Comparison of ENCODE assay signal across 8 mouse cellular contexts in the genomic region with DNA sequence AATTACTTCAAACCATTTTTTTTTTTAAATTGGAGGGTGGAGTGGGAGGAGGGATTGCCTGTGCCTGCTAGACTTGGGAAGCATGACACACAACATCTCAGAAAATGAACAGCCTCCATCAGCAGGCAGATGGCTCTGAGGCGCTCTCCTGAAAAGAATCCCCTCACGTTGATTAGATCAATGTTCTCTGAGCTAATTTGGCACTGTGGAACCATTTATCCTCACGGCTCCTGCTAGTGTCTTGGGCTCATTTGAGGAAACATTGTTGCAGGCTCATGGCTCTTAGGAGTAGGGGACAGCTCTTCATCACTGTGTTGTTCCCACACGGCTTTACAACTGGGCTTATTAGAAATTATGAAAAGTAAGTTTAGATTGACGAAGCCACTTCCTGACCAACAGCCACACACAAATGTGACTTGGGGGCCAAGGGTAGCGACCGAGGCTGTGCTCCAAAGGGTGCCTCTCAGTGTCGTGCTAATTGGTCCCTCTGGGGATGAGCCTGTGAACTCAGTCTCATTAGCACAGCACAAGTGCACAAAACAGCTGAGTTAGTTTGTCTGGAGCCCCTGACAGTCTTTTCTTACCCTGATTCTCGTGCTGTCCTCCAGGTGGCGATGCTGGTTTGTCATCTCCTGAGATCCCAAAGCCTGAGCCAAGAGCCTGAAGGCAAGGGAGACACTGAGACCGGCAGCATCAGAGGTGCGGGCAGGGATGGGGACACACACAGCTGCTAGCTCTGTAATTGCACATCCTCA.
DNase-seq lines count a peak whose midpoint lies in the region; ATAC-seq and TF ChIP-seq lines count a peak whose summit lies in the region.
"Had no signal": no experiment of that assay in that cellular context is flagged by ENCODE, and none has a peak within 500 bp of the region (broad histone marks: within the 10 kb centered on the region; RNA-seq: fewer than 3 reads in every experiment).

No protein-coding gene starts in this region.

- no peak overlapping the region for H3K4me3 ChIP-seq in kidney, adult 2 months (ENCODE audit: insufficient read depth, low read depth, low read length)
- H3K4me3 ChIP-seq in limb, embryonic 11.5 days (ENCODE audit: low read depth, low read length), result no peak overlapping the region
- no peak overlapping the region for H3K4me3 ChIP-seq in midbrain, embryonic 14.5 days (replicated peaks; ENCODE audit: low read depth, low read length)
- H3K4me3 ChIP-seq in small intestine, adult 2 months (ENCODE audit: low read depth, low read length), result no peak overlapping the region
- H3K4me3 ChIP-seq: stomach, embryonic 15.5 days had no signal

- no peak overlapping the region for H3K4me2 ChIP-seq in limb, embryonic 11.5 days (ENCODE audit: low read depth, severe bottlenecking)
- H3K4me2 ChIP-seq in midbrain, embryonic 14.5 days (ENCODE audit: low read length), result no peak overlapping the region
- H3K4me2 ChIP-seq: stomach, embryonic 15.5 days had no signal

- no peaks in the 10 kb centered on the region for H3K4me1 ChIP-seq in kidney, adult 2 months (ENCODE audit: control insufficient read depth, insufficient read depth, low read length)
- H3K4me1 ChIP-seq in limb, embryonic 11.5 days (ENCODE audit: control insufficient read depth, insufficient read depth, low read length), result no peaks in the 10 kb centered on the region
- no peaks in the 10 kb centered on the region for H3K4me1 ChIP-seq in midbrain, embryonic 14.5 days (ENCODE audit: control insufficient read depth, insufficient read depth, low read length)
- no peaks in the 10 kb centered on the region for H3K4me1 ChIP-seq in small intestine, adult 2 months (ENCODE audit: control insufficient read depth, insufficient read depth, insufficient read length, low read length)

- no peak overlapping the region for H3K27ac ChIP-seq in kidney, adult 2 months (ENCODE audit: insufficient read depth, low read depth, low read length)
- no peak overlapping the region for H3K27ac ChIP-seq in limb, embryonic 11.5 days (replicated peaks; ENCODE audit: low read depth, low read length)
- H3K27ac ChIP-seq in midbrain, embryonic 14.5 days (replicated peaks; ENCODE audit: low read depth, low read length), result no peak overlapping the region
- H3K27ac ChIP-seq in small intestine, adult 2 months (ENCODE audit: insufficient read depth, low read depth, low read length), result no peak overlapping the region
- H3K27ac ChIP-seq: stomach, embryonic 15.5 days had no signal

- 0 out of 2 replicates have a peak, but pooled peaks have one; percentile 32 for ATAC-seq in limb, embryonic 11.5 days (ENCODE audit: insufficient number of reproducible peaks, low FRiP score, low TSS enrichment, low read depth)
- peak; percentile 67 for ATAC-seq in midbrain, embryonic 14.5 days (ENCODE audit: low FRiP score, low TSS enrichment)

- peak; percentile 75 for DNase-seq in adrenal gland, postnatal 25 days
- DNase-seq in embryo, embryonic 11.5 days (ENCODE audit: low read depth, low spot score), result peak; percentile 64
- peak; percentile 48 to 78 for DNase-seq in gastrocnemius, postnatal 4 days (ENCODE audit: low spot score in 2 of 2)
- DNase-seq in kidney, adult 2 months, result peak; percentile 85
- peak; percentile 82 for DNase-seq in limb, embryonic 11.5 days (ENCODE audit: low spot score)
- DNase-seq in midbrain, embryonic 14.5 days, result peak; percentile 91

- no peaks in the 10 kb centered on the region for H3K27me3 ChIP-seq in kidney, adult 2 months (replicated peaks; ENCODE audit: control insufficient read depth, insufficient read depth, low read length)
- H3K27me3 ChIP-seq in limb, embryonic 11.5 days (ENCODE audit: control insufficient read depth, insufficient read depth, low read length), result no peaks in the 10 kb centered on the region
- no peaks in the 10 kb centered on the region for H3K27me3 ChIP-seq in midbrain, embryonic 14.5 days (ENCODE audit: control insufficient read depth, insufficient read depth, low read length)
- no peaks in the 10 kb centered on the region for H3K27me3 ChIP-seq in small intestine, adult 2 months (ENCODE audit: control insufficient read depth, insufficient read depth, low read length)
- H3K27me3 ChIP-seq: stomach, embryonic 15.5 days had no signal

- peak; percentile 95 for TF ChIP-seq CTCF in kidney, adult 2 months (conservative IDR thresholded peaks at IDR 0.05; ENCODE audit: insufficient read depth, insufficient read length, low read depth, low read length)
- TF ChIP-seq CTCF in small intestine, adult 2 months (IDR thresholded peaks at IDR 0.05; ENCODE audit: extremely low read depth, insufficient read length, insufficient replicate concordance, low read depth, low read length), result peak; percentile 62; the same call in 1 of the 2 replicates

- no peak for TF ChIP-seq POLR2A in kidney, adult 2 months (IDR thresholded peaks at IDR 0.05; ENCODE audit: low read depth, low read length)
- no peak for TF ChIP-seq POLR2A in small intestine, adult 2 months (IDR thresholded peaks at IDR 0.05; ENCODE audit: low read depth, low read length)

- H3K9me3 ChIP-seq in limb, embryonic 11.5 days (ENCODE audit: control insufficient read depth, low read length), result no peaks in the 10 kb centered on the region
- H3K9me3 ChIP-seq in midbrain, embryonic 14.5 days (ENCODE audit: control insufficient read depth, low read length), result no peaks in the 10 kb centered on the region
- H3K9me3 ChIP-seq: stomach, embryonic 15.5 days had no signal

- no peaks in the 10 kb centered on the region for H3K36me3 ChIP-seq in kidney, adult 2 months (ENCODE audit: control insufficient read depth, insufficient read depth, low read length)
- no peaks in the 10 kb centered on the region for H3K36me3 ChIP-seq in limb, embryonic 11.5 days (ENCODE audit: control insufficient read depth, insufficient read depth, low read length)
- no peaks in the 10 kb centered on the region for H3K36me3 ChIP-seq in midbrain, embryonic 14.5 days (ENCODE audit: control insufficient read depth, insufficient read depth, low read length)
- no peaks in the 10 kb centered on the region for H3K36me3 ChIP-seq in small intestine, adult 2 months (ENCODE audit: control insufficient read depth, insufficient read depth, low read length)
- H3K36me3 ChIP-seq: stomach, embryonic 15.5 days had no signal

- 27% methylated on average over 12 of the region's 12 CpGs for WGBS in kidney, adult 2 months
- 24% methylated on average over 12 of the region's 12 CpGs for WGBS in limb, embryonic 11.5 days
- WGBS in midbrain, embryonic 14.5 days, result 19% methylated on average over 12 of the region's 12 CpGs
- 31% methylated on average over 12 of the region's 12 CpGs for WGBS in small intestine, adult 2 months

- no peak overlapping the region for H3K9ac ChIP-seq in limb, embryonic 11.5 days (ENCODE audit: low read length)
- H3K9ac ChIP-seq in midbrain, embryonic 14.5 days (replicated peaks; ENCODE audit: low read length), result 0 out of 2 replicates have a peak overlapping the region, but pooled peaks have one; percentile 0
- H3K9ac ChIP-seq: stomach, embryonic 15.5 days had no signal
